ENCODE assay signal across 25 mouse cellular contexts in the genomic region with DNA sequence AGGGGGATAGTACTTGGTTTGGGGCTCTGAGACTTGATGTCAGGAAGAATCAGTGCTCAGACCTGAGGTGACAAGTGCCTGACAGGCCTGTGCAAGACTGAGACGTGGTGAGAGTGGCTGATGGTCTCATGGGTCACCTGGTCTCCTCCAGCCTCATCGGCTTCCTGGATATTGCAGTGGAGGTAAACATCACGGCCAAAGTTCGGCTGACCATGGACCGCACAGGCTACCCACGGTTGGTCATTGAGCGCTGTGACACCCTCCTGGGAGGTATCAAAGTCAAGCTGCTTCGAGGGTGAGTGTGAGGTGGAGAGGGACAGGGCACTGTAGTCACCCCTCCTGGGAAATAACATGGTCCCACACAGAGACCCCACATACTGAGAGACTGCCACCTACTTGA. TPM values are rescaled to one million over a fixed set of nuclear protein-coding genes. Genes with fewer than 3 reads are reported as not detected.
DNase-seq lines count a peak whose midpoint lies in the region; ATAC-seq and TF ChIP-seq lines count a peak whose summit lies in the region.
"Had no signal": no experiment of that assay in that cellular context is flagged by ENCODE, and none has a peak within 500 bp of the region (broad histone marks: within the 10 kb centered on the region; RNA-seq: fewer than 3 reads in every experiment).

No protein-coding gene starts in this region.

- no peak overlapping the region for H3K27ac ChIP-seq in liver, embryonic 11.5 days (ENCODE audit: low read depth, low read length)
- no peak overlapping the region for H3K27ac ChIP-seq in liver, embryonic 12.5 days
- H3K27ac ChIP-seq in stomach, embryonic 15.5 days, result no peak overlapping the region
- no peak overlapping the region for H3K27ac ChIP-seq in stomach, postnatal 0 days (replicated peaks)
- no peak overlapping the region for H3K27ac ChIP-seq in liver, embryonic 16.5 days (ENCODE audit: low read length)
- H3K27ac ChIP-seq in hindbrain, embryonic 16.5 days (ENCODE audit: low read depth, low read length), result no peak overlapping the region
- H3K27ac ChIP-seq: embryonic facial prominence, embryonic 10.5 days; embryonic facial prominence, embryonic 12.5 days; forebrain, embryonic 13.5 days had no signal

- 65% methylated on average over 8 of the region's 8 CpGs for WGBS in liver, embryonic 11.5 days
- WGBS in liver, embryonic 12.5 days (ENCODE audit: insufficient replicate concordance), result 70% methylated on average over 8 of the region's 8 CpGs
- WGBS in stomach, embryonic 15.5 days, result 71% methylated on average over 8 of the region's 8 CpGs
- WGBS in stomach, postnatal 0 days, result 77% methylated on average over 8 of the region's 8 CpGs
- WGBS in liver, embryonic 16.5 days (ENCODE audit: insufficient replicate concordance), result 63% methylated on average over 8 of the region's 8 CpGs
- 86% methylated on average over 8 of the region's 8 CpGs for WGBS in hindbrain, embryonic 16.5 days

- H3K4me2 ChIP-seq in liver, embryonic 11.5 days, result no peak overlapping the region
- H3K4me2 ChIP-seq in liver, embryonic 12.5 days, result no peak overlapping the region
- H3K4me2 ChIP-seq in stomach, embryonic 15.5 days, result no peak overlapping the region
- no peak overlapping the region for H3K4me2 ChIP-seq in stomach, postnatal 0 days (replicated peaks; ENCODE audit: low read depth)
- no peak overlapping the region for H3K4me2 ChIP-seq in liver, embryonic 16.5 days (ENCODE audit: low read depth, low read length)
- no peak overlapping the region for H3K4me2 ChIP-seq in hindbrain, embryonic 16.5 days (ENCODE audit: low read length)
- H3K4me2 ChIP-seq: embryonic facial prominence, embryonic 12.5 days; forebrain, embryonic 13.5 days had no signal

- no peaks in the 10 kb centered on the region for H3K27me3 ChIP-seq in liver, embryonic 11.5 days (replicated peaks; ENCODE audit: control insufficient read depth, insufficient read depth, low read length)
- H3K27me3 ChIP-seq in liver, embryonic 12.5 days (replicated peaks), result no peaks in the 10 kb centered on the region
- H3K27me3 ChIP-seq in stomach, embryonic 15.5 days (replicated peaks), result no peaks in the 10 kb centered on the region
- H3K27me3 ChIP-seq in stomach, postnatal 0 days (ENCODE audit: control insufficient read depth, insufficient read depth, low read length), result no peaks in the 10 kb centered on the region
- no peaks in the 10 kb centered on the region for H3K27me3 ChIP-seq in liver, embryonic 16.5 days (ENCODE audit: control insufficient read depth, insufficient read depth, low read depth, low read length)
- H3K27me3 ChIP-seq in hindbrain, embryonic 16.5 days (replicated peaks; ENCODE audit: control insufficient read depth, insufficient read depth, low read length), result no peaks in the 10 kb centered on the region
- H3K27me3 ChIP-seq: embryonic facial prominence, embryonic 12.5 days; forebrain, embryonic 13.5 days had no signal

- peak; percentile 55; the same call in 1 of the 2 replicates for ATAC-seq in liver, embryonic 11.5 days (replicated peaks; ENCODE audit: low FRiP score)
- ATAC-seq in liver, embryonic 12.5 days, result no peak
- peak; percentile 38; the same call in 1 of the 2 replicates for ATAC-seq in stomach, embryonic 15.5 days (ENCODE audit: insufficient read depth, low FRiP score, low read depth)
- no peak for ATAC-seq in stomach, postnatal 0 days (ENCODE audit: low FRiP score, low TSS enrichment)
- ATAC-seq in liver, embryonic 16.5 days (ENCODE audit: low read depth), result peak; percentile 64
- no peak for ATAC-seq in hindbrain, embryonic 16.5 days
- ATAC-seq: activated CD4-positive, CD25-positive, alpha-beta regulatory T cell, adult 4 months; CD4-positive, CD25-positive, alpha-beta regulatory T cell, adult 4 months; forebrain, embryonic 13.5 days; Patski had no signal

- DNase-seq in liver, embryonic 11.5 days (ENCODE audit: low spot score), result no peak
- DNase-seq in stomach, postnatal 0 days (ENCODE audit: low spot score), result no peak
- no peak for DNase-seq in layer of hippocampus, adult 9-10 months (ENCODE audit: low spot score)
- DNase-seq: adrenal gland, adult 8-10 months; adrenal gland, postnatal 14 days; adrenal gland, postnatal 36 days; B cell, adult 2 months; cerebellum, adult 11-12 months; cerebellum, adult 2 months; cerebellum, adult 9-10 months; cerebellum, postnatal 25 days had no signal

- no peak overlapping the region for H3K4me3 ChIP-seq in liver, embryonic 11.5 days (ENCODE audit: low read depth, low read length)
- H3K4me3 ChIP-seq in liver, embryonic 12.5 days, result no peak overlapping the region
- no peak overlapping the region for H3K4me3 ChIP-seq in stomach, embryonic 15.5 days (replicated peaks)
- no peak overlapping the region for H3K4me3 ChIP-seq in stomach, postnatal 0 days (ENCODE audit: low read depth, low read length)
- no peak overlapping the region for H3K4me3 ChIP-seq in liver, embryonic 16.5 days (ENCODE audit: low read depth, low read length)
- no peak overlapping the region for H3K4me3 ChIP-seq in hindbrain, embryonic 16.5 days (ENCODE audit: low read length)
- H3K4me3 ChIP-seq: embryonic facial prominence, embryonic 10.5 days; embryonic facial prominence, embryonic 12.5 days; forebrain, embryonic 13.5 days had no signal

- no peaks in the 10 kb centered on the region for H3K4me1 ChIP-seq in liver, embryonic 11.5 days (replicated peaks; ENCODE audit: control insufficient read depth, insufficient read depth, low read length)
- no peaks in the 10 kb centered on the region for H3K4me1 ChIP-seq in liver, embryonic 12.5 days
- H3K4me1 ChIP-seq in stomach, embryonic 15.5 days, result no peaks in the 10 kb centered on the region
- no peaks in the 10 kb centered on the region for H3K4me1 ChIP-seq in stomach, postnatal 0 days (replicated peaks; ENCODE audit: control insufficient read depth, insufficient read depth)
- H3K4me1 ChIP-seq in liver, embryonic 16.5 days (ENCODE audit: control insufficient read depth, low read depth, low read length), result no peaks in the 10 kb centered on the region
- no peaks in the 10 kb centered on the region for H3K4me1 ChIP-seq in hindbrain, embryonic 16.5 days (ENCODE audit: control insufficient read depth, insufficient read depth, low read depth, low read length)
- H3K4me1 ChIP-seq: embryonic facial prominence, embryonic 10.5 days; embryonic facial prominence, embryonic 12.5 days; forebrain, embryonic 13.5 days had no signal

- H3K9ac ChIP-seq in liver, embryonic 11.5 days (ENCODE audit: low read depth, low read length), result no peak overlapping the region
- H3K9ac ChIP-seq in liver, embryonic 12.5 days, result no peak overlapping the region
- H3K9ac ChIP-seq in stomach, embryonic 15.5 days, result no peak overlapping the region
- no peak overlapping the region for H3K9ac ChIP-seq in stomach, postnatal 0 days (ENCODE audit: low read length)
- no peak overlapping the region for H3K9ac ChIP-seq in liver, embryonic 16.5 days (ENCODE audit: low read depth, low read length)
- H3K9ac ChIP-seq in hindbrain, embryonic 16.5 days (ENCODE audit: low read depth, low read length), result no peak overlapping the region
- H3K9ac ChIP-seq: embryonic facial prominence, embryonic 12.5 days; forebrain, embryonic 13.5 days had no signal

- H3K9me3 ChIP-seq in liver, embryonic 11.5 days (ENCODE audit: control insufficient read depth, low read length), result no peaks in the 10 kb centered on the region
- no peaks in the 10 kb centered on the region for H3K9me3 ChIP-seq in liver, embryonic 12.5 days (replicated peaks)
- no peaks in the 10 kb centered on the region for H3K9me3 ChIP-seq in stomach, embryonic 15.5 days
- no peaks in the 10 kb centered on the region for H3K9me3 ChIP-seq in stomach, postnatal 0 days (ENCODE audit: control insufficient read depth, low read length)
- no peaks in the 10 kb centered on the region for H3K9me3 ChIP-seq in liver, embryonic 16.5 days (replicated peaks; ENCODE audit: control insufficient read depth, low read length)
- H3K9me3 ChIP-seq in hindbrain, embryonic 16.5 days (ENCODE audit: control insufficient read depth, low read length), result no peaks in the 10 kb centered on the region
- H3K9me3 ChIP-seq: embryonic facial prominence, embryonic 10.5 days; embryonic facial prominence, embryonic 12.5 days; forebrain, embryonic 13.5 days; G1E had no signal

- no peak for TF ChIP-seq CTCF in stomach, postnatal 0 days (IDR thresholded peaks at IDR 0.05; ENCODE audit: low read depth)

- no peak for TF ChIP-seq EP300 in stomach, postnatal 0 days (optimal IDR thresholded peaks at IDR 0.05)

- no peaks in the 10 kb centered on the region for H3K36me3 ChIP-seq in liver, embryonic 11.5 days (ENCODE audit: control insufficient read depth, insufficient read depth, low read length)
- H3K36me3 ChIP-seq in liver, embryonic 12.5 days, result no peaks in the 10 kb centered on the region
- no peaks in the 10 kb centered on the region for H3K36me3 ChIP-seq in stomach, embryonic 15.5 days
- H3K36me3 ChIP-seq in stomach, postnatal 0 days (ENCODE audit: control insufficient read depth, insufficient read depth, low read length), result no peaks in the 10 kb centered on the region
- H3K36me3 ChIP-seq in liver, embryonic 16.5 days (ENCODE audit: control insufficient read depth, insufficient read depth), result no peaks in the 10 kb centered on the region
- H3K36me3 ChIP-seq in hindbrain, embryonic 16.5 days (ENCODE audit: control insufficient read depth, insufficient read depth, low read length), result no peaks in the 10 kb centered on the region
- H3K36me3 ChIP-seq: embryonic facial prominence, embryonic 10.5 days; embryonic facial prominence, embryonic 12.5 days; G1E had no signal

RNA-seq across cellular contexts. Expression of gene Bpifb4, which starts 6.6 kb away (rescaled TPM):
- not detected in 2 replicates for polyA plus RNA-seq in liver, embryonic 11.5 days (2014; fragmentation: Nextera tagmentation; extraction: Ambion mirVana)
- polyA plus RNA-seq in liver, embryonic 12.5 days (2016; fragmentation: Nextera tagmentation; extraction: Ambion mirVana), result 0.08 TPM in 1 of 2 replicates, not detected in the other
- polyA plus RNA-seq in stomach, embryonic 15.5 days (2015; fragmentation: Nextera tagmentation; extraction: Ambion mirVana), result not detected in 2 replicates
- 0.18 and 0.48 TPM in 2 replicates for polyA plus RNA-seq in stomach, postnatal 0 days (2015; fragmentation: Nextera tagmentation; extraction: Ambion mirVana)
- 0.09 TPM in 1 of 2 replicates, not detected in the other for polyA plus RNA-seq in liver, embryonic 16.5 days (2015; fragmentation: Nextera tagmentation; extraction: Ambion mirVana)
- polyA plus RNA-seq in hindbrain, embryonic 16.5 days (2015; fragmentation: Nextera tagmentation; extraction: Ambion mirVana), result not detected in 2 replicates
- polyA plus RNA-seq: activated CD4-positive, CD25-positive, alpha-beta regulatory T cell, adult 4 months; CD4-positive, CD25-positive, alpha-beta regulatory T cell, adult 4 months; embryonic facial prominence, embryonic 12.5 days; forebrain, embryonic 11.5 days; forebrain, embryonic 13.5 days; G1E; Patski had no signal

RNA-seq across cellular contexts. Expression of gene Bpifb3, which starts 26.5 kb away (rescaled TPM):
- not detected in 2 replicates for polyA plus RNA-seq in liver, embryonic 11.5 days (2014; fragmentation: Nextera tagmentation; extraction: Ambion mirVana)
- not detected in 2 replicates for polyA plus RNA-seq in liver, embryonic 12.5 days (2016; fragmentation: Nextera tagmentation; extraction: Ambion mirVana)
- not detected in 2 replicates for polyA plus RNA-seq in stomach, embryonic 15.5 days (2015; fragmentation: Nextera tagmentation; extraction: Ambion mirVana)
- polyA plus RNA-seq in stomach, postnatal 0 days (2015; fragmentation: Nextera tagmentation; extraction: Ambion mirVana), result 0.05 and 0.07 TPM in 2 replicates
- not detected in 2 replicates for polyA plus RNA-seq in liver, embryonic 16.5 days (2015; fragmentation: Nextera tagmentation; extraction: Ambion mirVana)
- 0.09 TPM in 1 of 2 replicates, not detected in the other for polyA plus RNA-seq in hindbrain, embryonic 16.5 days (2015; fragmentation: Nextera tagmentation; extraction: Ambion mirVana)
- polyA plus RNA-seq: activated CD4-positive, CD25-positive, alpha-beta regulatory T cell, adult 4 months; CD4-positive, CD25-positive, alpha-beta regulatory T cell, adult 4 months; cerebellum, adult 2 months; cortical plate, adult 2 months; embryonic facial prominence, embryonic 10.5 days; embryonic facial prominence, embryonic 12.5 days; forebrain, embryonic 11.5 days; forebrain, embryonic 13.5 days; G1E; Patski had no signal

RNA-seq across cellular contexts. Expression of gene Bpifa6, which starts 30.2 kb away (rescaled TPM):
- not detected in 2 replicates for polyA plus RNA-seq in liver, embryonic 11.5 days (2014; fragmentation: Nextera tagmentation; extraction: Ambion mirVana)
- polyA plus RNA-seq in liver, embryonic 12.5 days (2016; fragmentation: Nextera tagmentation; extraction: Ambion mirVana), result not detected in 2 replicates
- polyA plus RNA-seq in stomach, embryonic 15.5 days (2015; fragmentation: Nextera tagmentation; extraction: Ambion mirVana), result 0.08 TPM in 1 of 2 replicates, not detected in the other
- 1.5 and 1.6 TPM in 2 replicates for polyA plus RNA-seq in stomach, postnatal 0 days (2015; fragmentation: Nextera tagmentation; extraction: Ambion mirVana)
- not detected in 2 replicates for polyA plus RNA-seq in liver, embryonic 16.5 days (2015; fragmentation: Nextera tagmentation; extraction: Ambion mirVana)
- not detected in 2 replicates for polyA plus RNA-seq in hindbrain, embryonic 16.5 days (2015; fragmentation: Nextera tagmentation; extraction: Ambion mirVana)
- polyA plus RNA-seq: activated CD4-positive, CD25-positive, alpha-beta regulatory T cell, adult 4 months; CD4-positive, CD25-positive, alpha-beta regulatory T cell, adult 4 months; cerebellum, adult 2 months; cortical plate, adult 2 months; embryonic facial prominence, embryonic 10.5 days; embryonic facial prominence, embryonic 12.5 days; embryonic facial prominence, embryonic 14.5 days; forebrain, embryonic 11.5 days; forebrain, embryonic 13.5 days; G1E; Patski had no signal

RNA-seq across cellular contexts. Expression of gene Bpifb6, which starts 44.4 kb away (rescaled TPM):
- not detected in 2 replicates for polyA plus RNA-seq in liver, embryonic 11.5 days (2014; fragmentation: Nextera tagmentation; extraction: Ambion mirVana)
- polyA plus RNA-seq in liver, embryonic 12.5 days (2016; fragmentation: Nextera tagmentation; extraction: Ambion mirVana), result not detected in 2 replicates
- polyA plus RNA-seq in stomach, embryonic 15.5 days (2015; fragmentation: Nextera tagmentation; extraction: Ambion mirVana), result not detected in 2 replicates
- polyA plus RNA-seq in stomach, postnatal 0 days (2015; fragmentation: Nextera tagmentation; extraction: Ambion mirVana), result not detected in 2 replicates
- polyA plus RNA-seq in liver, embryonic 16.5 days (2015; fragmentation: Nextera tagmentation; extraction: Ambion mirVana), result not detected in 2 replicates
- polyA plus RNA-seq in hindbrain, embryonic 16.5 days (2015; fragmentation: Nextera tagmentation; extraction: Ambion mirVana), result not detected in 2 replicates
- polyA plus RNA-seq: activated CD4-positive, CD25-positive, alpha-beta regulatory T cell, adult 4 months; CD4-positive, CD25-positive, alpha-beta regulatory T cell, adult 4 months; cortical plate, adult 2 months; embryonic facial prominence, embryonic 10.5 days; embryonic facial prominence, embryonic 12.5 days; embryonic facial prominence, embryonic 14.5 days; forebrain, embryonic 11.5 days; forebrain, embryonic 13.5 days; G1E; Patski had no signal

Comparison
In these comparisons a context has a peak if more than half of its experiments do, and no peak if none do; other contexts are left out.
1. ATAC-seq: peak in liver, embryonic 11.5 days (single experiment), stomach, embryonic 15.5 days (single experiment) and liver, embryonic 16.5 days (single experiment); none in liver, embryonic 12.5 days (single experiment), stomach, postnatal 0 days (single experiment) and hindbrain, embryonic 16.5 days (single experiment).